Mouse (Mus musculus) heart, postnatal 0 days (tissue): ENCODE measurements around the gene Hmgb2.

Experiments used
- CTCF ChIP-seq: IDR thresholded peaks from 2 replicates; pipeline ENCODE4 v1.5.1; 2016; ENCODE audit warnings: antibody characterized with exemption, control low read depth, low read depth
- EP300 ChIP-seq: IDR thresholded peaks from 2 replicates; pipeline ENCODE4 v1.6.1; 2016; ENCODE audit warnings: antibody characterized with exemption, low read depth

GRCm38 (mm10) chr8:57473751-57474150, 38.0 kb upstream of the Hmgb2 start:
- no peak for TF ChIP-seq CTCF
- no peak for TF ChIP-seq EP300
